Mouse (Mus musculus): ENCODE results near the gene Myl6b. TPM values are rescaled to one million over a fixed set of nuclear protein-coding genes. Genes with fewer than 3 reads are reported as not detected.

Myl6b gene
- polyA plus RNA-seq, 1 experiment from 2014 or later, result 3.0 TPM

DNA sequence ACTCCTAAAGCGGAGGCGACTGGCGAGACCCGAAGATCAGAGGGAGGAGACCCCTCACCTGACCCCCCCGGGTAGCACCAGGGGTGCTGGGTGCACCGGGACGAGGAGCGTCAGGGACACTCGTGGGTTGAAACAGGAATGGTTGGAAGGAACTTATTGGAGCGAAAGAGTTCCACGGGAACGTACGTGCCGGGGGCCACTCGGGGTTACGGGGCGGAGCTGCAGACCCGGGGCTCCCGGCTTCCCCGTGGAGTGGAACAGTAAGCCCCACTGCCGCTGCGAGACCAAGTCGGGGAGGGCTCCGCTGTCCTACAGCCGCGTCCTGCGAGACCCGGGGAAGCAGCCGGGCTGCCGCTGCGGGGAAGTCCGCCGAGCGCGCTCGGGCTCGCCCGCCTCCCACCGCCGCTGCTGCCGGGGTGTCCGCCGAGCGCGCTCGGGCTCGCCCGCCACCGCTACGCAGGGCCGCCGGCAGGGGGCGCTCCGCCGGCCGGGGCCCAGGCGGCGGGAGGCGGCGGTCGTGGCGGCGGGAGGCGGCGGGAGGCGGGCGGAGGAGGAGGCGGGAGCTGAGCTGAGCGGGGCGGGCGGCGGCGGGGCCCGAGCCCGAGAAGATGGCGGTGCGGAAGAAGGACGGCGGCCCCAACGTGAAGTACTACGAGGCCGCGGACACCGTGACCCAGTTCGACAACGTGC is 39.6 kb downstream of the Myl6b start, which contains the start of gene Smarcc2:
Gene Smarcc2 (plus strand): TSS at position 530 of the 690 bp plus-strand sequence.
- peak; percentile 82 for ATAC-seq (ENCODE audit: low FRiP score, low read depth)
- H3K4me1 ChIP-seq, result peaks cover 12% of the 10 kb centered on the region
- peak within 1 kb of the TSS; percentile 85 for H3K4me2 ChIP-seq (replicated peaks)
- WGBS, result under 1% methylated on average over 54 of the region's 86 CpGs
- H3K9ac ChIP-seq (replicated peaks), result peak within 1 kb of the TSS; percentile 100
- H3K27ac ChIP-seq (replicated peaks), result peak within 1 kb of the TSS; percentile 96
- peaks cover 25% of the 10 kb centered on the region for H3K36me3 ChIP-seq
- H3K4me3 ChIP-seq, result peak within 1 kb of the TSS; percentile 96
- H3K9me3 ChIP-seq, result no peaks in the 10 kb centered on the region
- peaks cover 7% of the 10 kb centered on the region for H3K27me3 ChIP-seq

DNA sequence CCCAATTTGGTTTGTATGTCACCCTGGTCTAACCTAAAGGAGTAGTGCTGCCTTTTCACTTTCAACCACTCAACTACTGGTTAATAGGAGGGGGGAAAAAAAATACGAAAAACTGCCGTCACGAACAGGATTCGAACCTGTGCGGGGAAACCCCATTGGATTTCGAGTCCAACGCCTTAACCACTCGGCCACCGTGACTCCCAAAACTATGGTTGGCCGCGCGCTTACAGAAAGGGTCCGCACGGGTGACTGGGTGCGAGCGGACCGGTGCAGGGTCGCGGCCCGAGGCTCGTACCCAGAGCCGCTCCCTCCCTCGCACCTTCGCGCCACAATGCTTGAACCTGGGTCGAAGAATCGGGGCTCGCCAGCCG is 40.2 kb downstream of the Myl6b start:
- Histone ChIP-seq H3K4me3 (peak overlapping the region; percentile 96), H3K27ac (replicated peaks) (peak overlapping the region; percentile 96), H3K36me3 (peaks cover 19% of the 10 kb centered on the region), H3K9ac (replicated peaks) (peak overlapping the region; percentile 100), H3K4me1 (peaks cover 12% of the 10 kb centered on the region), H3K4me2 (replicated peaks) (peak overlapping the region; percentile 85), H3K9me3 (no peaks in the 10 kb centered on the region), H3K27me3 (peaks cover 7% of the 10 kb centered on the region)
- ATAC-seq (ENCODE audit: low FRiP score, low read depth), result peak; percentile 74
- 0% methylated on average over 29 of the region's 29 CpGs for WGBS

DNA sequence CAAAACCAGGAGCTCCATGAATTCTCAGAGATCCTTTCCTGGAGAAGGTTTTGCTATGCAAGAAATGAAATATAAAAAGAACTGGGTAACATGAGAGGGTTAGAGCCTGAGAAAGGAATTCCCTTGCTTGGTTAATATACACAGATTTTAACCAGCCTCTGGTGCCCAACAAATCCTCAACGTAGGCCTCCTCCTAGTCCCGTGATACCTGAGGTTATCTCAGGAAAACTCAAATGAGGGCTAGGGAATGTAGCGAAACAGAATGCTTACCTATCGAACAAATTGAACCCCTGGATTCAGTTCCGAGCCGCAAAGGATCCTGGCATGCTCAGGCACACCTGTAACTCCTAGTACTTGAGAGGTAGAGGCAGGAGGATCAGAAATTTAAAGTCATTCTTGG is 40.8 kb downstream of the Myl6b start:
- H3K27ac ChIP-seq (replicated peaks), result no peak overlapping the region
- WGBS, result 90% methylated on average over 6 of the region's 6 CpGs
- no peak overlapping the region for H3K4me3 ChIP-seq
- peaks cover 7% of the 10 kb centered on the region for H3K27me3 ChIP-seq
- H3K9ac ChIP-seq (replicated peaks), result no peak overlapping the region
- no peaks in the 10 kb centered on the region for H3K9me3 ChIP-seq
- ATAC-seq (ENCODE audit: low FRiP score, low read depth), result no peak
- H3K4me2 ChIP-seq (replicated peaks), result 0 out of 2 replicates have a peak overlapping the region, but pooled peaks have one; percentile 85
- H3K36me3 ChIP-seq, result peaks cover 13% of the 10 kb centered on the region
- H3K4me1 ChIP-seq, result peaks cover 12% of the 10 kb centered on the region

DNA sequence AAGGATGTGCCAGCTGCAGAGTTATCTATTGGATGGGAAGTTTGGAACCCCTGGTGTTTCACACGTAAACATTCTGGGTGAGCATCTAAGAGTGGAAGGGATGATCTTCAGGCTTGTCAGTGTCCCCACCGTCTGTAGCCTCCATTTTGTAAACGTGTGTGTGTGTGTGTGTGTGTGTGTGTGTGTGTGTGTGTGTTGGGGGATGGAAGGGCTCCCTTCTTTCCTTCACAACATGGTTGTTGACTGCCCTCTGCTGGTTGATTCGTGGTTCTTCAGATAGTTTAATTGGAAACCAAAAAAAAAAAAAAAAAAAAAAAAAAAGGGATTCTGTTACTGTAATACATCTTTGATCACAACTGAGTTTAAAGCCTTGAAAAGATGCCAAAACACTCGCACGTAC is 43.2 kb downstream of the Myl6b start:
- Histone ChIP-seq H3K9me3 (no peaks in the 10 kb centered on the region), H3K27ac (replicated peaks) (no peak overlapping the region), H3K4me2 (replicated peaks) (peak overlapping the region; percentile 34), H3K27me3 (peaks cover 7% of the 10 kb centered on the region), H3K4me3 (0 out of 2 replicates have a peak overlapping the region, but pooled peaks have one; percentile 2), H3K9ac (replicated peaks) (no peak overlapping the region), H3K36me3 (no peaks in the 10 kb centered on the region), H3K4me1 (peaks cover 2% of the 10 kb centered on the region)
- WGBS, result under 1% methylated on average over 6 of the region's 6 CpGs
- no peak for ATAC-seq (ENCODE audit: low FRiP score, low read depth)

DNA sequence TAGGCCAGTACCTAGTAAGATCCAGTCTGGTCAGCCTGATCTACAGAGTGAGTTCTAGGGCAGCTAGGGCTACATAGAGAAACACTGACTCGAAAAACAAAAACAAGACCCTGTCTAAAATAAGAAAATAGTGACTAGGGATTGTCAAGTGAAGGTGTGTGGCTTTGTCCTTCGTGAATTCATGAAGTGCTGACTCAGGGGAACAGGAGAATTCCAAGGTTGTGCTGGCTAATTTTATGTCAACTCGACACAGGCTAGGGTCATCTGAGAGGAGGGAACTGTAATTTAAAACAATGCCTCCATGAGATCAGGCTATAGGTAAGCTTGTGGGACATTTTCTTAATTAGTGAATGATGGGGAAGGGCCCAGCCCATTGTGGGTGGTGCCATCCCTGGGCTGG is 44.0 kb downstream of the Myl6b start:
- Histone ChIP-seq H3K4me3 (no peak overlapping the region), H3K9me3 (no peaks in the 10 kb centered on the region), H3K36me3 (no peaks in the 10 kb centered on the region), H3K27me3 (peaks cover 7% of the 10 kb centered on the region), H3K27ac (replicated peaks) (no peak overlapping the region), H3K4me1 (no peaks in the 10 kb centered on the region), H3K4me2 (replicated peaks) (no peak overlapping the region), H3K9ac (replicated peaks) (no peak overlapping the region)
- ATAC-seq (ENCODE audit: low FRiP score, low read depth), result no peak
- 87% methylated on average over 3 of the region's 3 CpGs for WGBS

DNA sequence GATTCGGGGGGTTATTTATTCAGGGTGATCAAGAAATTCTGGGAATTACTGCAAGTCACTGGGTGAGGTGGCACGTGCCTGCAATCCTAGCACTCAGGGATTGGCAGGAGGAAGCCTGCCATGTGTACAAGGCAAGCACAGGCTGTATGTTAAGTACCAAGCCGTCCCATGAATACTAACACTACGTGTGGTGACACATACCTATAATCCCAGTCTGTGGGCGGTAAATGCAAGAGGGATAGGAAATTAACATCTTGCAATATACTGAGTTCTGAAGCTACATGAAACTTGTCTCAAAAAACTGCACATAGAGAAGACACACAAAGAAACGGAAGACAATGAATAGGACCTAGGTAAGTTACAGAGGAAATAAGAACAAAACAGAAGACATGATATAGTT is 47.5 kb downstream of the Myl6b start:
- Histone ChIP-seq H3K9ac (replicated peaks) (no peak overlapping the region), H3K4me2 (replicated peaks) (no peak overlapping the region), H3K4me3 (no peak overlapping the region), H3K4me1 (no peaks in the 10 kb centered on the region), H3K9me3 (no peaks in the 10 kb centered on the region), H3K27ac (replicated peaks) (no peak overlapping the region), H3K36me3 (no peaks in the 10 kb centered on the region), H3K27me3 (no peaks in the 10 kb centered on the region)
- WGBS, result 84% methylated on average over 6 of the region's 6 CpGs
- ATAC-seq (ENCODE audit: low FRiP score, low read depth), result no peak

DNA sequence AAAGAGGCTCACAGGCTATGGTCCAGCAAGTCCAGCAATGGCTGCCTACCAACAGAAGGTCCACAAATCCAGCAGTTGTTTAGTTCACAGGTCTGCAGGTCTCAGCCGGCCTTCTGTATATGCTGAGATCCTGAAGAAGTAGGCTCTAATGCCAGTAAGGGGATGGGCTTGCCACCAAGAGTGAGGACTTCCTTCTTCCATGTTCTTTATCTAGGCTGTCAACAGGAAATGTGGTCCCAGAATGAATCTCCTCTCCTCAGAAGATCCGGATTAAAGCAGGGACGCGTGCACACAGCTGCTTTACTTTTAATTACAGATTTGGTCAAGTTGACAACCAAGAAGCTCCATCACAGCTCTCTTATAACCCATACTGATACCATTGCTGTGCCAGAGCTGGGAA is 53.1 kb downstream of the Myl6b start:
- Histone ChIP-seq H3K27me3 (no peaks in the 10 kb centered on the region), H3K36me3 (peaks cover 20% of the 10 kb centered on the region), H3K4me3 (no peak overlapping the region), H3K9ac (replicated peaks) (no peak overlapping the region), H3K9me3 (no peaks in the 10 kb centered on the region), H3K27ac (replicated peaks) (no peak overlapping the region), H3K4me2 (replicated peaks) (no peak overlapping the region), H3K4me1 (no peaks in the 10 kb centered on the region)
- ATAC-seq (ENCODE audit: low FRiP score, low read depth), result no peak
- WGBS, result 89% methylated on average over 4 of the region's 4 CpGs

DNA sequence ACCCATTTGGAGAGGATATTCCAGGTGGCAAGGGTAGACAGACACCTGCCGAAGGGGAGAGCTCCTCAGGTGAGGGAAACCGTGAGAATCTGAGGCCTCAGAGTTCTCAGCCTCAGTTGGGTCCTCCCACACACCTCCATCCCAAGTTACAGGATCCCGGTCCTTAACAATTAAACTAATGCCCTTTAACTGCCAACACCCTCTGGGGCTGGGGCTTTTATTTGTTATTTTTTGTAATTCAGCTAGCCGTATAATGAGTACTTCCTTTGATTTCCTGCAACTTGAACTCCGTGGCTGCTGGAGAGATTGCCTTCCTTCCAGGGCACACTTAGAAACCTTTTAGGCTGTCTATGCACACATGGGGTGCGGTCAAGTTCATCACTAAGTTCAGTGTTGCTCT is 54.1 kb downstream of the Myl6b start:
- no peaks in the 10 kb centered on the region for H3K9me3 ChIP-seq
- 77% methylated on average over 6 of the region's 6 CpGs for WGBS
- no peak for ATAC-seq (ENCODE audit: low FRiP score, low read depth)

More for the DNA sequence above, 54.1 kb downstream of the Myl6b start:
- Histone ChIP-seq H3K4me1 (no peaks in the 10 kb centered on the region), H3K27ac (replicated peaks) (no peak overlapping the region), H3K9ac (replicated peaks) (no peak overlapping the region), H3K4me2 (replicated peaks) (no peak overlapping the region), H3K4me3 (no peak overlapping the region), H3K27me3 (no peaks in the 10 kb centered on the region), H3K36me3 (peaks cover 28% of the 10 kb centered on the region)

Small RNA genes within 50 kb of the gene (microRNA-seq; reads per million reads assigned to microRNA genes)
- gene Mir6916, result not detected
- 1.9 reads per million for gene Mir8105

Other genes starting within 250 kb of the Myl6b start
- gene Apon, start 244.6 kb downstream of the Myl6b start, polyA plus RNA-seq (2016; fragmentation: Nextera tagmentation; extraction: Ambion mirVana), result 0.21 and 0.92 TPM in 2 replicates
- gene Apof, start 230.0 kb downstream of the Myl6b start, polyA plus RNA-seq (2016; fragmentation: Nextera tagmentation; extraction: Ambion mirVana), result not detected in 2 replicates
- 23.8 and 24.1 TPM in 2 replicates for gene Stat2, start 228.1 kb downstream of the Myl6b start, polyA plus RNA-seq (2016; fragmentation: Nextera tagmentation; extraction: Ambion mirVana)
- not detected in 2 replicates for gene Il23a, start 199.9 kb downstream of the Myl6b start, polyA plus RNA-seq (2016; fragmentation: Nextera tagmentation; extraction: Ambion mirVana)
- gene Pan2, start 195.3 kb downstream of the Myl6b start, polyA plus RNA-seq (2016; fragmentation: Nextera tagmentation; extraction: Ambion mirVana), result 39.8 and 41.7 TPM in 2 replicates
- gene Cnpy2, start 176.2 kb downstream of the Myl6b start, polyA plus RNA-seq (2016; fragmentation: Nextera tagmentation; extraction: Ambion mirVana), result 219 and 220 TPM in 2 replicates
- gene Cs, start 161.0 kb downstream of the Myl6b start, polyA plus RNA-seq (2016; fragmentation: Nextera tagmentation; extraction: Ambion mirVana), result 205 and 209 TPM in 2 replicates
- gene Coq10a, start 129.7 kb downstream of the Myl6b start, polyA plus RNA-seq (2016; fragmentation: Nextera tagmentation; extraction: Ambion mirVana), result 28.6 and 33.6 TPM in 2 replicates
- 12.9 and 13.5 TPM in 2 replicates for gene Ankrd52, start 121.6 kb downstream of the Myl6b start, polyA plus RNA-seq (2016; fragmentation: Nextera tagmentation; extraction: Ambion mirVana)
- not detected in 2 replicates for gene Slc39a5, start 97.5 kb downstream of the Myl6b start, polyA plus RNA-seq (2016; fragmentation: Nextera tagmentation; extraction: Ambion mirVana)
- gene Nabp2, start 87.2 kb downstream of the Myl6b start, polyA plus RNA-seq (2016; fragmentation: Nextera tagmentation; extraction: Ambion mirVana), result 127 and 147 TPM in 2 replicates
- 57.6 and 60.7 TPM in 2 replicates for gene Rnf41, start 87.0 kb downstream of the Myl6b start, polyA plus RNA-seq (2016; fragmentation: Nextera tagmentation; extraction: Ambion mirVana)
- 188 and 202 TPM in 2 replicates for gene Smarcc2, start 39.4 kb downstream of the Myl6b start, polyA plus RNA-seq (2016; fragmentation: Nextera tagmentation; extraction: Ambion mirVana)
- gene Myl6, start 4.5 kb downstream of the Myl6b start, polyA plus RNA-seq (2016; fragmentation: Nextera tagmentation; extraction: Ambion mirVana), result 747 and 793 TPM in 2 replicates
- 25.6 and 26.6 TPM in 2 replicates for gene Esyt1, start 27.2 kb upstream of the Myl6b start, polyA plus RNA-seq (2016; fragmentation: Nextera tagmentation; extraction: Ambion mirVana)
- gene Zc3h10, start 49.1 kb upstream of the Myl6b start, polyA plus RNA-seq (2016; fragmentation: Nextera tagmentation; extraction: Ambion mirVana), result 20.1 and 22.5 TPM in 2 replicates
- 2,391 and 2,602 TPM in 2 replicates for gene Rpl41, start 50.6 kb upstream of the Myl6b start, polyA plus RNA-seq (2016; fragmentation: Nextera tagmentation; extraction: Ambion mirVana)
- 164 and 170 TPM in 2 replicates for gene Pa2g4, start 67.3 kb upstream of the Myl6b start, polyA plus RNA-seq (2016; fragmentation: Nextera tagmentation; extraction: Ambion mirVana)
- gene Erbb3, start 91.0 kb upstream of the Myl6b start, polyA plus RNA-seq (2016; fragmentation: Nextera tagmentation; extraction: Ambion mirVana), result 0.76 and 0.94 TPM in 2 replicates
- 444 and 507 TPM in 2 replicates for gene Rps26, start 128.1 kb upstream of the Myl6b start, polyA plus RNA-seq (2016; fragmentation: Nextera tagmentation; extraction: Ambion mirVana)
- 8.3 and 10.4 TPM in 2 replicates for gene Ikzf4, start 147.3 kb upstream of the Myl6b start, polyA plus RNA-seq (2016; fragmentation: Nextera tagmentation; extraction: Ambion mirVana)
- 12.5 and 13.6 TPM in 2 replicates for gene Suox, start 175.4 kb upstream of the Myl6b start, polyA plus RNA-seq (2016; fragmentation: Nextera tagmentation; extraction: Ambion mirVana)
- 96.5 and 102 TPM in 2 replicates for gene Rab5b, start 197.6 kb upstream of the Myl6b start, polyA plus RNA-seq (2016; fragmentation: Nextera tagmentation; extraction: Ambion mirVana)
- 0.90 and 1.1 TPM in 2 replicates for gene Pmel, start 205.5 kb upstream of the Myl6b start, polyA plus RNA-seq (2016; fragmentation: Nextera tagmentation; extraction: Ambion mirVana)
- gene Cdk2, start 206.3 kb upstream of the Myl6b start, polyA plus RNA-seq (2016; fragmentation: Nextera tagmentation; extraction: Ambion mirVana), result 76.4 and 85.5 TPM in 2 replicates
- gene Dgka, start 246.2 kb upstream of the Myl6b start, polyA plus RNA-seq (2016; fragmentation: Nextera tagmentation; extraction: Ambion mirVana), result 3.9 and 4.8 TPM in 2 replicates
- gene Pym1, start 249.2 kb upstream of the Myl6b start, polyA plus RNA-seq (2016; fragmentation: Nextera tagmentation; extraction: Ambion mirVana), result 50.5 and 54.6 TPM in 2 replicates

Measured in midbrain, embryonic 12.5 days (tissue).